Mouse (Mus musculus): ENCODE data around the gene Sbp.

Sbp gene

GRCm38 (mm10) chr17:23992789-23993553 lies 51.5 kb downstream of the Sbp start:
- DNase-seq (ENCODE audit: low spot score in 2 of 2) = no peak

GRCm38 (mm10) chr17:23993559-23994428 lies 52.3 kb downstream of the Sbp start:
- peak; percentile 94 to 98 for DNase-seq (ENCODE audit: low spot score in 2 of 2)

GRCm38 (mm10) chr17:23994667-23995066 lies 53.2 kb downstream of the Sbp start:
- no peak for DNase-seq (ENCODE audit: low spot score in 2 of 2)

Measured in cerebellum, postnatal 4 days (tissue).